Mouse (Mus musculus) small intestine, adult 2 months (tissue): ENCODE measurements around the gene Mfsd4b2.

Source experiments
- CTCF ChIP-seq: fragments of 200-500 bp; IDR thresholded peaks from 2 replicates; pipeline ENCODE4 v1.5.1; 2012; ENCODE audit warnings: low read depth, mild to moderate bottlenecking, control low read depth, inconsistent platforms, low read length, moderate library complexity, mixed read lengths; ENCODE audit not compliant: insufficient replicate concordance, insufficient read length; ENCODE audit errors: extremely low read depth
- POLR2A ChIP-seq: fragments of 200-500 bp; IDR thresholded peaks from 2 replicates; pipeline ENCODE4 v1.6.1; 2012; ENCODE audit warnings: low read depth, mild to moderate bottlenecking, control low read depth, inconsistent platforms, low read length, moderate library complexity

DNA sequence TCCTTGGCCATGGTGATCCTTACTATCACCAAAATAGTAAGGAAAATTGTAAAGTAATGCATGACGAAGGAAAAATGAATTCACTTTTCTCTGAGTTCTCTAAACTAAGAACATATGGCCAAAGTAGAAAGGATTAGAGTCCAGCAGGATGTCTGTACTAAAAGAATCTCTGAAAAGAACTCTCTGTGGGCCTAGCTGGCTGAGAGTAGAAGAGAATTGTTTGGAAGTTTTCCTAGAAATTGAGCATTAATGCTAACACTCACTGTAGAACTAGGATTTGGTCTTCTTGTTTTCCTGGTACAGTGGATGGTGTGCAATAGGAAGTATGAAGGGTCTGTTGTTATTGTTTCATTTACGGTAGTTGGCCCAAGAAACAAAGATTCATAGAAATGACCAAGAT, 28.4 kb upstream of the Mfsd4b2 start:
- TF ChIP-seq CTCF (no peak), POLR2A (no peak)
